Mouse (Mus musculus): ENCODE measurements around the gene Ppp1r14c.

Gene Ppp1r14c

GRCm38 (mm10) chr10:3359531-3359930, 6.3 kb upstream of the Ppp1r14c start:
- H3K9me3 ChIP-seq (ENCODE audit: low read length): peaks cover 8% of the 10 kb centered on the region
- H3K4me1 ChIP-seq (replicated peaks; ENCODE audit: low read depth, low read length): no peaks in the 10 kb centered on the region
- H3K4me3 ChIP-seq (replicated peaks; ENCODE audit: low read length): no peak overlapping the region
- no peaks in the 10 kb centered on the region for H3K27me3 ChIP-seq (ENCODE audit: insufficient read depth, low read length)
- TF ChIP-seq CTCF (conservative IDR thresholded peaks at IDR 0.05; ENCODE audit: low read length) (no peak), POU5F1 (IDR thresholded peaks at IDR 0.05; ENCODE audit: borderline replicate concordance, low read length) (no peak)
- no peaks in the 10 kb centered on the region for H3K36me3 ChIP-seq (ENCODE audit: insufficient read depth, low read length)

- peaks cover 21% of the 10 kb centered on the region for H3K9me3 ChIP-seq (ENCODE audit: low read length)
- no peak for TF ChIP-seq NANOG (IDR thresholded peaks at IDR 0.05; ENCODE audit: borderline replicate concordance, low read length)
- TF ChIP-seq POU5F1 (IDR thresholded peaks at IDR 0.05; ENCODE audit: borderline replicate concordance, low read length): no peak
- TF ChIP-seq CTCF (conservative IDR thresholded peaks at IDR 0.05; ENCODE audit: low read length): no peak
- H3K36me3 ChIP-seq (ENCODE audit: insufficient read depth, low read length): no peaks in the 10 kb centered on the region
- peak overlapping the region; percentile 85 for H3K4me3 ChIP-seq (replicated peaks; ENCODE audit: low read length)
- peaks cover 34% of the 10 kb centered on the region for H3K27me3 ChIP-seq (ENCODE audit: insufficient read depth, low read length)
- peaks cover 16% of the 10 kb centered on the region for H3K4me1 ChIP-seq (replicated peaks; ENCODE audit: low read depth, low read length)
Observed at GRCm38 (mm10) chr10:3365671-3366035, 204 bp upstream of the Ppp1r14c start.

GRCm38 (mm10) chr10:3366870-3367431, 1.1 kb downstream of the Ppp1r14c start:
- peaks cover 21% of the 10 kb centered on the region for H3K9me3 ChIP-seq (ENCODE audit: low read length)
- H3K36me3 ChIP-seq (ENCODE audit: insufficient read depth, low read length): no peaks in the 10 kb centered on the region
- peaks cover 34% of the 10 kb centered on the region for H3K27me3 ChIP-seq (ENCODE audit: insufficient read depth, low read length)
- H3K4me1 ChIP-seq (replicated peaks; ENCODE audit: low read depth, low read length): peaks cover 16% of the 10 kb centered on the region
- H3K4me3 ChIP-seq (replicated peaks; ENCODE audit: low read length): peak overlapping the region; percentile 85
- TF ChIP-seq POU5F1 (IDR thresholded peaks at IDR 0.05; ENCODE audit: borderline replicate concordance, low read length) (no peak), NANOG (IDR thresholded peaks at IDR 0.05; ENCODE audit: borderline replicate concordance, low read length) (no peak), CTCF (conservative IDR thresholded peaks at IDR 0.05; ENCODE audit: low read length) (no peak)

- peaks cover 16% of the 10 kb centered on the region for H3K4me1 ChIP-seq (replicated peaks; ENCODE audit: low read depth, low read length)
- H3K27me3 ChIP-seq (ENCODE audit: insufficient read depth, low read length): peaks cover 34% of the 10 kb centered on the region
- peak overlapping the region; percentile 85 for H3K4me3 ChIP-seq (replicated peaks; ENCODE audit: low read length)
- H3K36me3 ChIP-seq (ENCODE audit: insufficient read depth, low read length): no peaks in the 10 kb centered on the region
- TF ChIP-seq CTCF (conservative IDR thresholded peaks at IDR 0.05; ENCODE audit: low read length) (no peak), POU5F1 (IDR thresholded peaks at IDR 0.05; ENCODE audit: borderline replicate concordance, low read length) (no peak), NANOG (IDR thresholded peaks at IDR 0.05; ENCODE audit: borderline replicate concordance, low read length) (no peak)
- peaks cover 21% of the 10 kb centered on the region for H3K9me3 ChIP-seq (ENCODE audit: low read length)
Observed at GRCm38 (mm10) chr10:3367440-3367839, 1.6 kb downstream of the Ppp1r14c start.

DNA sequence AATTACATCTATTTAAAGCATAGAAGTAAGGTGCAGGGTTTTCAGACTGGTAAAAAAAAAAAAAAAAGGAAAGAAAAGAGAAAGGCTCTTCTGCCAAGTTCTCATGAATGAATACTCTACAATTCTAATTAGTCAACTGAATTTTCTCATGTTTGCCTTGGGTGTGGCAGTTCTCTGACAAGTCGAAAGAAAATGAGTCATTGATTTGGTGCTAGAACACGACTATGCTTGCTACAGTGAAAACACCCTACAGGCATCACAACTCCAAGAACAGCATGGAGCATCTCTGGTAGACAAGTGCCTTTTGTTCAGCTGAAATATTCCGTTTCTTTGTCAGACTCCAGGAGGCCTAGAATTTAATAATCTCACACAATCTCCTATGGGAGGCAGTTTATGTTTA, 17.3 kb downstream of the Ppp1r14c start:
- TF ChIP-seq POU5F1 (IDR thresholded peaks at IDR 0.05; ENCODE audit: borderline replicate concordance, low read length) (no peak), CTCF (conservative IDR thresholded peaks at IDR 0.05; ENCODE audit: low read length) (no peak), NANOG (IDR thresholded peaks at IDR 0.05; ENCODE audit: borderline replicate concordance, low read length) (no peak)
- Histone ChIP-seq H3K4me1 (replicated peaks; ENCODE audit: low read depth, low read length) (no peaks in the 10 kb centered on the region), H3K4me3 (replicated peaks; ENCODE audit: low read length) (no peak overlapping the region), H3K9me3 (ENCODE audit: low read length) (peaks cover 5% of the 10 kb centered on the region; the same call in 1 of the 2 replicates), H3K27me3 (ENCODE audit: insufficient read depth, low read length) (no peaks in the 10 kb centered on the region), H3K36me3 (ENCODE audit: insufficient read depth, low read length) (no peaks in the 10 kb centered on the region)

- TF ChIP-seq POU5F1 (IDR thresholded peaks at IDR 0.05; ENCODE audit: borderline replicate concordance, low read length) (no peak), CTCF (conservative IDR thresholded peaks at IDR 0.05; ENCODE audit: low read length) (no peak), NANOG (IDR thresholded peaks at IDR 0.05; ENCODE audit: borderline replicate concordance, low read length) (no peak)
- Histone ChIP-seq H3K4me1 (replicated peaks; ENCODE audit: low read depth, low read length) (no peaks in the 10 kb centered on the region), H3K36me3 (ENCODE audit: insufficient read depth, low read length) (no peaks in the 10 kb centered on the region), H3K27me3 (ENCODE audit: insufficient read depth, low read length) (no peaks in the 10 kb centered on the region), H3K4me3 (replicated peaks; ENCODE audit: low read length) (no peak overlapping the region), H3K9me3 (ENCODE audit: low read length) (no peaks in the 10 kb centered on the region)
Observed at GRCm38 (mm10) chr10:3392251-3392650, 26.4 kb downstream of the Ppp1r14c start.

DNA sequence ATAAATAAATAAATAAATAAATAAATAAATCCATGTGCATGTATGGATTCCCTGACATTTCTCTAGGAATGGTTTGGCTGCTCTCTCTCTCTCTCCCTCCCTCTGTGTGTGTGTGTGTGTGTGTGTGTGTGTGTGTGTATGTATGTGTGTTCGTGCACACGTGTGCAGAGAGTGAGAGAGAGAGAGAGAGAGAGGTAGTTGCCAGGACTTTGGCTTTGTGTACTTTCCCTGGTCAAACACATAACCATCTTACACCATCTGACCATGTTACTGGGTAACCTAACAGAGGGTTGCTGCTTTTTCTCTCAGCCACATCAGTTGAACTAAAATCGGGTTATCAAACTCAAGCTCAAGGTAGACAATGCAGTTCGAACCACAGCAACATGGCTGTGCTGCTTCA, 27.7 kb downstream of the Ppp1r14c start:
- Histone ChIP-seq H3K4me1 (replicated peaks; ENCODE audit: low read depth, low read length) (no peaks in the 10 kb centered on the region), H3K36me3 (ENCODE audit: insufficient read depth, low read length) (no peaks in the 10 kb centered on the region), H3K9me3 (ENCODE audit: low read length) (no peaks in the 10 kb centered on the region), H3K27me3 (ENCODE audit: insufficient read depth, low read length) (no peaks in the 10 kb centered on the region), H3K4me3 (replicated peaks; ENCODE audit: low read length) (no peak overlapping the region)
- TF ChIP-seq NANOG (IDR thresholded peaks at IDR 0.05; ENCODE audit: borderline replicate concordance, low read length) (no peak), POU5F1 (IDR thresholded peaks at IDR 0.05; ENCODE audit: borderline replicate concordance, low read length) (no peak), CTCF (conservative IDR thresholded peaks at IDR 0.05; ENCODE audit: low read length) (no peak)

- Histone ChIP-seq H3K4me3 (replicated peaks; ENCODE audit: low read length) (no peak overlapping the region), H3K27me3 (ENCODE audit: insufficient read depth, low read length) (no peaks in the 10 kb centered on the region), H3K36me3 (ENCODE audit: insufficient read depth, low read length) (no peaks in the 10 kb centered on the region), H3K9me3 (ENCODE audit: low read length) (no peaks in the 10 kb centered on the region), H3K4me1 (replicated peaks; ENCODE audit: low read depth, low read length) (no peaks in the 10 kb centered on the region)
- no peak for TF ChIP-seq POU5F1 (IDR thresholded peaks at IDR 0.05; ENCODE audit: borderline replicate concordance, low read length)
- TF ChIP-seq CTCF (conservative IDR thresholded peaks at IDR 0.05; ENCODE audit: low read length): no peak
- no peak for TF ChIP-seq NANOG (IDR thresholded peaks at IDR 0.05; ENCODE audit: borderline replicate concordance, low read length)
Observed at GRCm38 (mm10) chr10:3394193-3394592, 28.3 kb downstream of the Ppp1r14c start.

GRCm38 (mm10) chr10:3394671-3395288, 28.9 kb downstream of the Ppp1r14c start:
- Histone ChIP-seq H3K4me1 (replicated peaks; ENCODE audit: low read depth, low read length) (no peaks in the 10 kb centered on the region), H3K27me3 (ENCODE audit: insufficient read depth, low read length) (no peaks in the 10 kb centered on the region), H3K36me3 (ENCODE audit: insufficient read depth, low read length) (no peaks in the 10 kb centered on the region), H3K9me3 (ENCODE audit: low read length) (no peaks in the 10 kb centered on the region), H3K4me3 (replicated peaks; ENCODE audit: low read length) (no peak overlapping the region)
- TF ChIP-seq POU5F1 (IDR thresholded peaks at IDR 0.05; ENCODE audit: borderline replicate concordance, low read length): no peak
- TF ChIP-seq NANOG (IDR thresholded peaks at IDR 0.05; ENCODE audit: borderline replicate concordance, low read length): no peak
